Mouse (Mus musculus) embryonic facial prominence, embryonic 10.5 days (tissue): Measurements from ENCODE around the gene Snap91. TPM values are rescaled to one million over a fixed set of nuclear protein-coding genes. Genes with fewer than 3 reads are reported as not detected.

ENCODE experiments used
- DNase-seq: peaks from one replicate; pipeline ENCODE4 v3.0.0-alpha.2; 2017; ENCODE audit warnings: low spot score
- H3K27ac ChIP-seq: fragments of 300-500 bp; sonication (generic); replicated peaks from 2 replicates; pipeline ENCODE4 v1.5.1; 2016; ENCODE audit warnings: mild to moderate bottlenecking
- H3K27me3 ChIP-seq: fragments of 300-500 bp; sonication (generic); replicated peaks from 2 replicates; pipeline ENCODE4 v1.6.1; 2016; ENCODE audit warnings: low read depth, mild to moderate bottlenecking; ENCODE audit not compliant: poor library complexity, severe bottlenecking
- H3K36me3 ChIP-seq: fragments of 300-500 bp; sonication (generic); replicated peaks from 2 replicates; pipeline ENCODE4 v1.6.1; 2016; ENCODE audit warnings: mild to moderate bottlenecking, moderate library complexity
- H3K4me1 ChIP-seq: fragments of 300-500 bp; sonication (generic); 2 replicates; pipeline ENCODE4 v1.6.1; 2016
- H3K4me3 ChIP-seq: fragments of 300-500 bp; sonication (generic); 2 replicates; pipeline ENCODE4 v1.5.1; 2016; ENCODE audit warnings: mild to moderate bottlenecking, moderate library complexity
- H3K9me3 ChIP-seq: fragments of 300-500 bp; sonication (generic); 2 replicates; pipeline ENCODE4 v1.6.1; 2016; ENCODE audit warnings: mild to moderate bottlenecking
- WGBS: fragments of 180-500 bp; shearing (Covaris S2); methylation state at CpG from one replicate; pipeline ENCODE4 v1.1.7; 2016; 5-methylcytosine and 5-hydroxymethylcytosine counted together
- polyA plus RNA-seq: library from polyadenylated mRNA; unstranded; fragments of >200 nt; fragmentation: Nextera tagmentation; extraction: Ambion mirVana; gene quantifications from 2 replicates; pipeline ENCODE4 v1.2.1, GENCODE M21; 2016

The Snap91 gene
- polyA plus RNA-seq, 1 experiment from 2014 or later: 5.4 TPM

DNA sequence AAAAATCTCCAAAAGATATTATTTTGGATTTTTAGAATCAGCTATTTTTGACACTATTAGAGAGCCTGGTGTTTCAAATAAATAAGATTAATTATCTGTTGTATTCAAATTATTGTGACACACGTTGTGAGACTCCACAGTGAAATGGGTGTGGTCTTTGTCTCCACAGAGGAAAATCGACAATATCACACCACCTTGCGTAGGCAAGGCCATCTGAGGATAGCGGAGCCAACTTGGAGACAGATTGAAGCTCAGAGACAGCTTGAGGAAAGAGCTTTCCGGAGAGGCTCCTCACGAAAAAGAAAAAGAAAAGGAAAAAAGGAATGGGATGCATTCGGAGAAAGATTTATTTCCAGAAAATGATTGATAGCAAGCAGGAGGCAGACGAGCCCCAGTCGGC, 145.7 kb downstream of the Snap91 start:
- H3K4me3 ChIP-seq: no peak overlapping the region
- no peak overlapping the region for H3K27ac ChIP-seq
- H3K36me3 ChIP-seq: no peaks in the 10 kb centered on the region
- H3K4me1 ChIP-seq: no peaks in the 10 kb centered on the region
- DNase-seq: no peak
- 82% methylated on average over 9 of the region's 9 CpGs for WGBS
- H3K27me3 ChIP-seq: no peaks in the 10 kb centered on the region
- H3K9me3 ChIP-seq: no peaks in the 10 kb centered on the region

GRCm38 (mm10) chr9:86734357-86734756, 146.1 kb downstream of the Snap91 start:
- H3K9me3 ChIP-seq: no peaks in the 10 kb centered on the region
- DNase-seq: no peak
- no peak overlapping the region for H3K4me3 ChIP-seq
- no peak overlapping the region for H3K27ac ChIP-seq
- H3K36me3 ChIP-seq: no peaks in the 10 kb centered on the region
- no peaks in the 10 kb centered on the region for H3K27me3 ChIP-seq
- H3K4me1 ChIP-seq: no peaks in the 10 kb centered on the region

DNA sequence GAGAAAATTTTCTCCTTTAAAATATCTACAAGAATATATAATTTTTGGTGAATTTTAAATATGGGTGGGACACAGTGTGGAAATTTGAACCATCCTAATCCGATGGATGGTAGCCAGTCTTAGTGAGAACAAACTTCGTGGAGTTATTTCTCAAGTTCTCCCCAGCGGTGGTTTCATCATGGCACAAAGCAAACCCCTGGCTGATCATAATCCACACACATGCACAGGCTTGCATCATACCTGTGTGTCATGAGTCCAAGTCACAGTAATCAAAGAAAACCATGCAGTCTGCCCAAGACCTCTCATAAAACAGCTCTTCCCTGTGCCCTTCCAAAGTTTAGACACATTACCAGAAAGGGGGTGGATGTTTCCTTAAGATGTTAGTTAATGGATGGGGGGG, 150.6 kb downstream of the Snap91 start:
- H3K4me3 ChIP-seq: no peak overlapping the region
- peaks cover 9% of the 10 kb centered on the region; the same call in 1 of the 2 replicates for H3K4me1 ChIP-seq
- no peaks in the 10 kb centered on the region for H3K27me3 ChIP-seq
- H3K9me3 ChIP-seq: no peaks in the 10 kb centered on the region
- DNase-seq: no peak
- no peaks in the 10 kb centered on the region for H3K36me3 ChIP-seq
- H3K27ac ChIP-seq: no peak overlapping the region
- WGBS: 88% methylated on average over 3 of the region's 3 CpGs

GRCm38 (mm10) chr9:86729084-86729483, 151.4 kb downstream of the Snap91 start:
- no peak for DNase-seq
- no peak overlapping the region for H3K4me3 ChIP-seq
- H3K27me3 ChIP-seq: no peaks in the 10 kb centered on the region
- no peaks in the 10 kb centered on the region for H3K36me3 ChIP-seq
- no peak overlapping the region for H3K27ac ChIP-seq
- no peaks in the 10 kb centered on the region for H3K9me3 ChIP-seq
- WGBS: 65% methylated on average over 1 of the region's 1 CpGs
- H3K4me1 ChIP-seq: peaks cover 9% of the 10 kb centered on the region; the same call in 1 of the 2 replicates

DNA sequence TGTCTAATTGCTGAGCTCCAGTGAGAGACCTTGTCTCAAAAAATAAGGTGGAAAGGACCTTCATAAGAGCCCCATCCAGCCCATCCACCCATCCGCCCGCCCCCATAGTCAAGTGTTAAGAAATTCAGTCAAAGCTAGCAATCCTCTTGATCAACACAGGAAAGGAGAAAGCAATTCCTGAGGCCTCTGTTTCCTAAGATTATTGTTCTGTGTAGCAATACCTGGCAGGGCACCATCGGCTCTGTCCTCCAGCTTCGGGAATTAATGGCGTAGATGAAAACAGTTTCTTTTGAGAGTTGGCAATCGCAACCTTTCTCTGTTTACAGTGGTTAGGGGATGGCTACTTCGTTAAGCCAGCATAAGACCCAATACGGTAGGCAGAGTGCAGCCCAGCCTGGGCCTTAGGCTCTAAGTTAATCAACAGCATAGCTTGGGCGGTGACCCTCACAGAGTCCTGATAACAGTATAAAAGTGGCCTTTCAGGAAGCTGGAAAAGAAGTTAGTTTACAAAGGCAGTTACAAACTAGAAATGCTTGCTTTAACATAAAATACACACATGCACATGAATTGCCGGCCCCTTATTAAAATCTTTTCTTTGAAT, 152.1 kb downstream of the Snap91 start:
- no peaks in the 10 kb centered on the region for H3K27me3 ChIP-seq
- H3K4me3 ChIP-seq: no peak overlapping the region
- WGBS: 89% methylated on average over 10 of the region's 10 CpGs
- DNase-seq: no peak
- no peak overlapping the region for H3K27ac ChIP-seq
- no peaks in the 10 kb centered on the region for H3K9me3 ChIP-seq
- H3K4me1 ChIP-seq: peaks cover 9% of the 10 kb centered on the region; the same call in 1 of the 2 replicates
- no peaks in the 10 kb centered on the region for H3K36me3 ChIP-seq

GRCm38 (mm10) chr9:86726381-86726720, 154.1 kb downstream of the Snap91 start:
- H3K36me3 ChIP-seq: no peaks in the 10 kb centered on the region
- peaks cover 9% of the 10 kb centered on the region; the same call in 1 of the 2 replicates for H3K4me1 ChIP-seq
- H3K27me3 ChIP-seq: no peaks in the 10 kb centered on the region
- H3K4me3 ChIP-seq: no peak overlapping the region
- DNase-seq: no peak
- 86% methylated on average over 5 of the region's 5 CpGs for WGBS
- H3K9me3 ChIP-seq: no peaks in the 10 kb centered on the region
- no peak overlapping the region for H3K27ac ChIP-seq

- Histone ChIP-seq H3K36me3 (no peaks in the 10 kb centered on the region), H3K4me3 (no peak overlapping the region), H3K27ac (no peak overlapping the region), H3K4me1 (peaks cover 9% of the 10 kb centered on the region; the same call in 1 of the 2 replicates), H3K9me3 (no peaks in the 10 kb centered on the region), H3K27me3 (no peaks in the 10 kb centered on the region)
- no peak for DNase-seq
- 55% methylated on average over 7 of the region's 7 CpGs for WGBS
Observed at GRCm38 (mm10) chr9:86725604-86726380, 154.7 kb downstream of the Snap91 start.

DNA sequence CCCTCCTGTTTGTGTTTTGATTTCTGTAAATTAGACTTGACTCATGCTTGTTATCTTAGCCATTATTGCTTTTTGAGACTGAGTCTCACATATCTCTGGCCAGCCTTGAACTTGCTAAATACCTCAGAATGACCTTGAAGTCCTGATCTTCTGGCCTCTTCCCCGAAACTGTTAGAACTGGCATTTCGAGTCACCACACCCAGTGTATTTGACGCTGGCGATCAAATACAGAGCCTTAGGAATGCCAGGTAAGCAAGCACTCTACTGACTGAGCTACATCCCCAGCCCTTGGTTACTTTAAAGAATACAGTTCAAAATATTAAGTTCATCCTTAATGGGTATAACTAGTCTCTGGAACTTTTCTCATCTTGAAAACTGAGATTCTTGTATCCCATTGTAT, 155.4 kb downstream of the Snap91 start:
- WGBS: 88% methylated on average over 4 of the region's 4 CpGs
- Histone ChIP-seq H3K36me3 (no peaks in the 10 kb centered on the region), H3K27me3 (no peaks in the 10 kb centered on the region), H3K27ac (no peak overlapping the region), H3K9me3 (no peaks in the 10 kb centered on the region), H3K4me1 (peaks cover 9% of the 10 kb centered on the region; the same call in 1 of the 2 replicates), H3K4me3 (no peak overlapping the region)
- DNase-seq: no peak

DNA sequence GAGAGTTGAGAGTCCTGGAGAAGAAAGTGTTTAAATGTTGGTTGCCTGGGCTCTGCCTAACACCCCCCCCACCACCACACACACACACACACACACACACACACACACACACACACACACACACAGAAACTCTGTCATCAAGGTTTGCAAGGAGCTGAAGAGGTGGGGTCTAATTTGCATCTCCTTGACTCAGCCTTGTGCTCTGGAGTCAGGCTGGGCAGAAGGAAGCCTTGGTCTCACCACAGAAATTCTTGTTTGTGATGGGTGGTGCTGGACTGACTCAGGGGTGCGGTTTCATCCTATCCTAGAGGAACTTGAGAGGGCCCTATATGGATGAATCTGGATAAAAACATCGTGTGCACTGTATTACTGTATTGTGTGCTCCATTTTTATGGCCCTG, 159.7 kb downstream of the Snap91 start:
- Histone ChIP-seq H3K9me3 (no peaks in the 10 kb centered on the region), H3K27me3 (no peaks in the 10 kb centered on the region), H3K4me1 (peaks cover 3% of the 10 kb centered on the region; the same call in 1 of the 2 replicates), H3K4me3 (no peak overlapping the region), H3K36me3 (no peaks in the 10 kb centered on the region), H3K27ac (no peak overlapping the region)
- 81% methylated on average over 2 of the region's 2 CpGs for WGBS
- DNase-seq: no peak

DNA sequence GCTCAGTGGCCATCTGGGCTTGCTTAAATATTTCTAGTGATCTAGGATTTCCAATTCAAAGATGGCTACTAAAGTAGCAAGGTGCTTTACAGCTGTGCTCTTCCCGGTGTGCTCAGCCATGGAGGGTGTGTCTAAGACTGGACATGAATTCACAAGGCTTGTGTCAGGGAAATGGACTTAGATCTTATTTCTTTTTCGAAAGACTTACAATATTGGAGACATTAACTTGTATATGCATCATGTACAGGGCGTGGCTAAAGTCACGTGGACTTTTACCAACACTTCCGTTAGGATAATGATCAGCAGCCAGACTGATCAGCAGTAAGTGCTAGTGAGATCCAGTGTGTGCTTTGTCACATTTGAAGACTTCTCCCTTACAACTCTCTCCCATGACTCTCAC, 160.2 kb downstream of the Snap91 start:
- Histone ChIP-seq H3K36me3 (no peaks in the 10 kb centered on the region), H3K27me3 (no peaks in the 10 kb centered on the region), H3K4me3 (no peak overlapping the region), H3K9me3 (no peaks in the 10 kb centered on the region), H3K4me1 (no peaks in the 10 kb centered on the region), H3K27ac (no peak overlapping the region)
- WGBS: 88% methylated on average over 5 of the region's 5 CpGs
- no peak for DNase-seq

DNA sequence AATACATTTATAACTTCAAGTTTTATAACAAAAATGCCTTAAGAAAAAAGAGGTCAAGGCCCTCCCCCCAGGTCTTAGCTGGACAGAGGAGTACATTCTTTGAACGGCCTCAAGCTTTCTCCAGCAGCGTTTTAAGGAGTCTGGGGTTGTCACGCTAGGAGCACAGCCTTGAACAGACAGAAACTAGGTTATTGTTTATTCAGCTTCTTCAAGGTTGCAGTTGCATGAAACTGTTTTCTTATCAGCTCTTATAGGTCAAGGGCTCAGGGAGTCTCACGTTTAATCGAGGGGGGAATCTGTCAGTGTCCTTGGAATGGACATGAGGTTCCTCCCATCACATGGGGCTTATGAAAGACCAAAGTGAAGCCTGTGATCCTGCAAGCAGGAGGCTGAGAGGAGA, 163.3 kb downstream of the Snap91 start:
- no peaks in the 10 kb centered on the region for H3K27me3 ChIP-seq
- WGBS: 67% methylated on average over 5 of the region's 5 CpGs
- no peak overlapping the region for H3K27ac ChIP-seq
- no peak for DNase-seq
- H3K36me3 ChIP-seq: no peaks in the 10 kb centered on the region
- no peaks in the 10 kb centered on the region for H3K4me1 ChIP-seq
- H3K9me3 ChIP-seq: no peaks in the 10 kb centered on the region
- H3K4me3 ChIP-seq: no peak overlapping the region

DNA sequence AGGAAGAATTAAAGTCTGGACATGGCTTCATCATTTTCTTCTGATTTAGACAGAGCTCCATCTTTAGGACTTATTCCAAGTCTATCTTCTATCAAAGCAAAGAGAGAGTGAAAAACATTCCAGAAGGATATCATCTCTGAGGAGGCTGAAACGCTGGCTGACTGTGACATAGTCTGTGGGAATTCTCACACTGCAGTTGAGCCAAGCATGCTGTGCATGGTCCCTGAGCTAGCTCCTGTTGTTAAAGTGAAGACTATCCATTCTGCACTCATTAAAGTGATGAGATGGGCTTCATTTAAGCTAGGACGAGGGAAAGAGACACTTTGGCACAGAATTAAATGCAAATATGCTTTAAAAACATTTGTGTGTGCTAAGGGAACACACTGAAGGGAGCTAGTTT, 163.9 kb downstream of the Snap91 start:
- 70% methylated on average over 2 of the region's 2 CpGs for WGBS
- no peak for DNase-seq
- Histone ChIP-seq H3K27ac (no peak overlapping the region), H3K36me3 (no peaks in the 10 kb centered on the region), H3K4me3 (no peak overlapping the region), H3K9me3 (no peaks in the 10 kb centered on the region), H3K27me3 (no peaks in the 10 kb centered on the region), H3K4me1 (no peaks in the 10 kb centered on the region)
